Mouse (Mus musculus) myocyte (in vitro differentiated cells): Measurements from ENCODE around the gene H2-T22.

Experiments
- POLR2A ChIP-seq: IDR thresholded peaks from one replicate; pipeline ENCODE4 v1.6.1; 2011; ENCODE audit warnings: low read depth, mild to moderate bottlenecking, control low read depth, moderate library complexity; ENCODE audit not compliant: insufficient read length
- USF1 ChIP-seq: IDR thresholded peaks from one replicate; pipeline ENCODE4 v1.6.1; 2011; ENCODE audit warnings: low read depth, mild to moderate bottlenecking, control low read depth, moderate library complexity

DNA sequence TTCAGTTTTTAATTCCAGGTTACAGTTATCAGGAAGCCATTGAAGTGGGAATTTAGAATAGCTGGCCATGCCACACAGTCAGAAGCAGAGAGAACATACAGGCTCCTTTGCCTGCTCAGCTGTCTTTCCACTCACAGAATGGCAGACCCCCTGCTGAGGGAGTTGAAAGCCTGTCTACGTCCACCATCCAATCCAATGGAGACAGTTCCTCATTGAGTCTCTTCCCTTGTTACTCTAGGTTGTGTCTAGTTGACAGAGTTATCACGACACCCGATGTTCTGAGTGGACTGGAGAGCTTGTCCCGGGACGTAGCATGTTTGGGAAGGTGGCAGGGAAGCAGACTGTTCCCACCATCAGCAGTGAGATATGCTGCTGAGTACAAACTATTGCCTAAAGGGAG, 17.4 kb downstream of the H2-T22 start:
- no peak for TF ChIP-seq POLR2A
- TF ChIP-seq USF1: no peak
